Mouse (Mus musculus) midbrain, embryonic 16.5 days (tissue): ENCODE results near the gene Hpf1. TPM values are rescaled to one million over a fixed set of nuclear protein-coding genes. Genes with fewer than 3 reads are reported as not detected.

Experiments
- ATAC-seq: fragments of 200-750 bp; cut with Nextera tagmentation; 2 replicates; pipeline ENCODE4 v1.8.0; 2017; ENCODE audit warnings: moderate TSS enrichment
- H3K27ac ChIP-seq: fragments of 300-500 bp; sonication (generic); 2 replicates; pipeline ENCODE4 v1.5.1; 2014; ENCODE audit warnings: mild to moderate bottlenecking, low read length, mixed read lengths
- H3K27me3 ChIP-seq: fragments of 300-500 bp; sonication (generic); 2 replicates; pipeline ENCODE4 v1.6.1; 2014; ENCODE audit warnings: low read depth, low read length, mixed read lengths; ENCODE audit not compliant: control insufficient read depth, insufficient read depth
- H3K36me3 ChIP-seq: fragments of 300-500 bp; sonication (generic); 2 replicates; pipeline ENCODE4 v1.6.1; 2014; ENCODE audit warnings: mild to moderate bottlenecking, low read length, moderate library complexity, mixed read lengths; ENCODE audit not compliant: control insufficient read depth, insufficient read depth
- H3K4me1 ChIP-seq: fragments of 300-500 bp; sonication (generic); 2 replicates; pipeline ENCODE4 v1.6.1; 2014; ENCODE audit warnings: mild to moderate bottlenecking, low read length, mixed read lengths; ENCODE audit not compliant: control insufficient read depth, insufficient read depth
- H3K4me2 ChIP-seq: fragments of 300-500 bp; sonication (generic); 2 replicates; pipeline ENCODE4 v1.6.1; 2014; ENCODE audit warnings: mild to moderate bottlenecking, low read length, mixed read lengths
- H3K4me3 ChIP-seq: fragments of 300-500 bp; sonication (generic); 2 replicates; pipeline ENCODE4 v1.5.1; 2014; ENCODE audit warnings: low read depth, mild to moderate bottlenecking, low read length, moderate library complexity, mixed read lengths
- H3K9ac ChIP-seq: fragments of 300-500 bp; sonication (generic); 2 replicates; pipeline ENCODE4 v1.6.1; 2014; ENCODE audit warnings: low read depth, low read length, mixed read lengths
- H3K9me3 ChIP-seq: fragments of 300-500 bp; sonication (generic); replicated peaks from 2 replicates; pipeline ENCODE4 v1.6.1; 2014; ENCODE audit warnings: mild to moderate bottlenecking, low read length, mixed read lengths; ENCODE audit not compliant: control insufficient read depth, poor library complexity, severe bottlenecking
- WGBS: fragments of 180-500 bp; shearing (Covaris S2); extraction: QIAGEN DNeasy Blood & Tissue Kit; methylation state at CpG from one replicate; pipeline ENCODE4 v1.1.7; 2014; 5-methylcytosine and 5-hydroxymethylcytosine counted together
- polyA plus RNA-seq: library from polyadenylated mRNA; unstranded; fragments of >200 nt; fragmentation: Nextera tagmentation; extraction: Ambion mirVana; gene quantifications from 2 replicates; pipeline ENCODE4 v1.2.1, GENCODE M21; 2015

The Hpf1 gene
- 101 and 111 TPM in 2 replicates for polyA plus RNA-seq

- ATAC-seq: peak; percentile 99
- 5% methylated on average over 43 of the region's 43 CpGs for WGBS
- Histone ChIP-seq H3K36me3 (no peaks in the 10 kb centered on the region), H3K4me2 (peak within 1 kb of the TSS; percentile 83), H3K9ac (peak within 1 kb of the TSS; percentile 77), H3K27ac (peak within 1 kb of the TSS; percentile 61), H3K4me3 (peak within 1 kb of the TSS; percentile 84), H3K27me3 (no peaks in the 10 kb centered on the region), H3K9me3 (no peaks in the 10 kb centered on the region), H3K4me1 (peaks cover 20% of the 10 kb centered on the region)
Measured at GRCm38 (mm10) chr8:60889843-60890519, at the start of gene Hpf1. TSS of gene Hpf1 (plus strand) at chr8:60890418.

GRCm38 (mm10) chr8:60842388-60842787, 47.8 kb upstream of the Hpf1 start:
- Histone ChIP-seq H3K4me3 (no peak overlapping the region), H3K27me3 (no peaks in the 10 kb centered on the region), H3K9ac (no peak overlapping the region), H3K4me1 (no peaks in the 10 kb centered on the region), H3K27ac (no peak overlapping the region), H3K36me3 (no peaks in the 10 kb centered on the region), H3K4me2 (no peak overlapping the region), H3K9me3 (no peaks in the 10 kb centered on the region)
- 86% methylated on average over 6 of the region's 6 CpGs for WGBS
- ATAC-seq: no peak

- no peaks in the 10 kb centered on the region for H3K27me3 ChIP-seq
- ATAC-seq: no peak
- H3K9me3 ChIP-seq: no peaks in the 10 kb centered on the region
- H3K4me3 ChIP-seq: no peak overlapping the region
- no peak overlapping the region for H3K27ac ChIP-seq
- H3K9ac ChIP-seq: no peak overlapping the region
- no peaks in the 10 kb centered on the region for H3K36me3 ChIP-seq
- H3K4me1 ChIP-seq: no peaks in the 10 kb centered on the region
- no peak overlapping the region for H3K4me2 ChIP-seq
Measured at GRCm38 (mm10) chr8:60857559-60857958, 32.7 kb upstream of the Hpf1 start.

GRCm38 (mm10) chr8:60858091-60858490, 32.1 kb upstream of the Hpf1 start:
- Histone ChIP-seq H3K27me3 (no peaks in the 10 kb centered on the region), H3K9ac (no peak overlapping the region), H3K27ac (no peak overlapping the region), H3K36me3 (no peaks in the 10 kb centered on the region), H3K9me3 (no peaks in the 10 kb centered on the region), H3K4me1 (no peaks in the 10 kb centered on the region), H3K4me3 (no peak overlapping the region), H3K4me2 (no peak overlapping the region)
- ATAC-seq: no peak

GRCm38 (mm10) chr8:60858911-60859476, 31.2 kb upstream of the Hpf1 start:
- no peak overlapping the region for H3K9ac ChIP-seq
- WGBS: 66% methylated on average over 4 of the region's 4 CpGs
- no peak for ATAC-seq
- H3K4me1 ChIP-seq: no peaks in the 10 kb centered on the region
- no peaks in the 10 kb centered on the region for H3K9me3 ChIP-seq
- H3K27me3 ChIP-seq: no peaks in the 10 kb centered on the region
- no peak overlapping the region for H3K4me3 ChIP-seq
- no peak overlapping the region for H3K4me2 ChIP-seq
- H3K27ac ChIP-seq: no peak overlapping the region
- H3K36me3 ChIP-seq: no peaks in the 10 kb centered on the region

- no peak for ATAC-seq
- WGBS: 76% methylated on average over 9 of the region's 9 CpGs
Measured at GRCm38 (mm10) chr8:60859605-60860004, 30.6 kb upstream of the Hpf1 start.

GRCm38 (mm10) chr8:60860749-60861148, 29.5 kb upstream of the Hpf1 start:
- H3K4me1 ChIP-seq: no peaks in the 10 kb centered on the region
- H3K27ac ChIP-seq: no peak overlapping the region
- H3K36me3 ChIP-seq: no peaks in the 10 kb centered on the region
- H3K9ac ChIP-seq: no peak overlapping the region
- ATAC-seq: no peak
- no peaks in the 10 kb centered on the region for H3K27me3 ChIP-seq
- H3K4me2 ChIP-seq: no peak overlapping the region
- WGBS: 72% methylated on average over 3 of the region's 3 CpGs
- H3K9me3 ChIP-seq: no peaks in the 10 kb centered on the region
- no peak overlapping the region for H3K4me3 ChIP-seq

More at GRCm38 (mm10) chr8:60859605-60860004, 30.6 kb upstream of the Hpf1 start:
- H3K4me1 ChIP-seq: no peaks in the 10 kb centered on the region
- no peak overlapping the region for H3K9ac ChIP-seq
- H3K9me3 ChIP-seq: no peaks in the 10 kb centered on the region
- H3K36me3 ChIP-seq: no peaks in the 10 kb centered on the region
- no peak overlapping the region for H3K4me2 ChIP-seq
- H3K27ac ChIP-seq: no peak overlapping the region
- H3K4me3 ChIP-seq: no peak overlapping the region
- H3K27me3 ChIP-seq: no peaks in the 10 kb centered on the region

- H3K36me3 ChIP-seq: no peaks in the 10 kb centered on the region
- no peak overlapping the region for H3K4me2 ChIP-seq
- H3K4me3 ChIP-seq: no peak overlapping the region
- no peak overlapping the region for H3K27ac ChIP-seq
- WGBS: 92% methylated on average over 6 of the region's 6 CpGs
- no peaks in the 10 kb centered on the region for H3K4me1 ChIP-seq
- no peak overlapping the region for H3K9ac ChIP-seq
- H3K27me3 ChIP-seq: no peaks in the 10 kb centered on the region
- ATAC-seq: no peak
- no peaks in the 10 kb centered on the region for H3K9me3 ChIP-seq
Measured at GRCm38 (mm10) chr8:60861783-60862182, 28.4 kb upstream of the Hpf1 start.

GRCm38 (mm10) chr8:60864875-60865274, 25.3 kb upstream of the Hpf1 start:
- Histone ChIP-seq H3K9ac (no peak overlapping the region), H3K27me3 (no peaks in the 10 kb centered on the region), H3K27ac (no peak overlapping the region), H3K4me3 (no peak overlapping the region), H3K36me3 (no peaks in the 10 kb centered on the region), H3K4me1 (no peaks in the 10 kb centered on the region), H3K9me3 (no peaks in the 10 kb centered on the region), H3K4me2 (no peak overlapping the region)
- 51% methylated on average over 6 of the region's 6 CpGs for WGBS
- no peak for ATAC-seq
